ENCODE assay signal across 16 mouse cellular contexts in genomic region chr2:44103321-44103720, GRCm38 (mm10).
DNase-seq lines count a peak whose midpoint lies in the region; ATAC-seq and TF ChIP-seq lines count a peak whose summit lies in the region.
"Had no signal": no experiment of that assay in that cellular context is flagged by ENCODE, and none has a peak within 500 bp of the region (broad histone marks: within the 10 kb centered on the region; RNA-seq: fewer than 3 reads in every experiment).

No protein-coding gene starts in this region.

- H3K36me3 ChIP-seq in lung, embryonic 16.5 days (ENCODE audit: control insufficient read depth, insufficient read depth, low read length): no peaks in the 10 kb centered on the region
- H3K36me3 ChIP-seq: forebrain, embryonic 15.5 days; heart, embryonic 13.5 days; hindbrain, embryonic 12.5 days; limb, embryonic 12.5 days; midbrain, embryonic 13.5 days had no signal

- intact Hi-C loops in heart, postnatal 10 days (cut with DNase I): no loop called here

- 0 out of 2 replicates have a peak overlapping the region, but pooled peaks have one; percentile 6 for H3K4me2 ChIP-seq in lung, embryonic 16.5 days (ENCODE audit: low read depth, low read length)
- H3K4me2 ChIP-seq: forebrain, embryonic 15.5 days; heart, embryonic 13.5 days; hindbrain, embryonic 12.5 days; limb, embryonic 12.5 days; midbrain, embryonic 13.5 days had no signal

- no peaks in the 10 kb centered on the region for H3K27me3 ChIP-seq in lung, embryonic 16.5 days (ENCODE audit: control insufficient read depth, insufficient read depth, low read depth, low read length)
- H3K27me3 ChIP-seq: forebrain, embryonic 15.5 days; heart, embryonic 13.5 days; hindbrain, embryonic 12.5 days; limb, embryonic 12.5 days; midbrain, embryonic 13.5 days had no signal

- H3K9me3 ChIP-seq in lung, embryonic 16.5 days (ENCODE audit: control insufficient read depth, low read length): no peaks in the 10 kb centered on the region
- H3K9me3 ChIP-seq: forebrain, embryonic 15.5 days; heart, embryonic 13.5 days; hindbrain, embryonic 12.5 days; limb, embryonic 12.5 days; midbrain, embryonic 13.5 days had no signal

- ATAC-seq in lung, embryonic 16.5 days (ENCODE audit: low read depth): no peak
- ATAC-seq in granulocyte monocyte progenitor cell, adult 5-6 weeks (replicated peaks; ENCODE audit: poor library complexity, severe bottlenecking): no peak
- ATAC-seq: forebrain, embryonic 15.5 days; liver, postnatal 0 days; midbrain, embryonic 13.5 days had no signal

- TF ChIP-seq CTCF in lung, adult 2 months (IDR thresholded peaks at IDR 0.05; ENCODE audit: insufficient read depth, low read length): no peak

- H3K9ac ChIP-seq in lung, embryonic 16.5 days (ENCODE audit: low read length): peak overlapping the region; percentile 15; the same call in 1 of the 2 replicates
- H3K9ac ChIP-seq: forebrain, embryonic 15.5 days; heart, embryonic 13.5 days; hindbrain, embryonic 12.5 days; limb, embryonic 12.5 days; liver, postnatal 0 days; midbrain, embryonic 13.5 days had no signal

- no peak for TF ChIP-seq POLR2A in lung, adult 2 months (IDR thresholded peaks at IDR 0.05; ENCODE audit: borderline replicate concordance, extremely low read depth, low read depth, low read length)

- peak overlapping the region; percentile 80 for H3K27ac ChIP-seq in lung, embryonic 16.5 days (ENCODE audit: low read length)
- H3K27ac ChIP-seq: forebrain, embryonic 15.5 days; hindbrain, embryonic 12.5 days; limb, embryonic 12.5 days; midbrain, embryonic 13.5 days had no signal

- WGBS in lung, embryonic 16.5 days: 68% methylated on average over 8 of the region's 8 CpGs
- WGBS in lung, adult 2 months: 66% methylated on average over 8 of the region's 8 CpGs

- peaks cover 11% of the 10 kb centered on the region for H3K4me1 ChIP-seq in lung, embryonic 16.5 days (replicated peaks; ENCODE audit: control insufficient read depth, insufficient read depth, low read length)
- H3K4me1 ChIP-seq in lung, adult 2 months (ENCODE audit: control insufficient read depth, insufficient read depth, low read length): no peaks in the 10 kb centered on the region; the same call in 1 of the 2 replicates

- peak; percentile 21 to 29 for DNase-seq in heart, postnatal 10 days
- DNase-seq in heart, adult 8-10 months (ENCODE audit: low spot score): no peak
- no peak for DNase-seq in lung, adult 2 months
- DNase-seq in gastrocnemius, postnatal 25 days: peak; percentile 52
- DNase-seq in B cell, adult 2 months: no peak
- DNase-seq: cerebellum, adult 8-10 months; liver, postnatal 0 days had no signal

- no peak overlapping the region for H3K4me3 ChIP-seq in lung, embryonic 16.5 days (ENCODE audit: low read length)
- H3K4me3 ChIP-seq in lung, adult 2 months (replicated peaks; ENCODE audit: extremely low read depth, low read depth, low read length): no peak overlapping the region
- H3K4me3 ChIP-seq: forebrain, embryonic 15.5 days; heart, embryonic 13.5 days; hindbrain, embryonic 12.5 days; layer of hippocampus, adult 2 months; limb, embryonic 12.5 days; midbrain, embryonic 13.5 days; myocyte had no signal

Comparison
In these comparisons a context has a peak if more than half of its experiments do, and no peak if none do; other contexts are left out.
1. DNase-seq: peak in heart, postnatal 10 days (2 of 2) and gastrocnemius, postnatal 25 days (single experiment); none in heart, adult 8-10 months (single experiment), lung, adult 2 months (single experiment) and B cell, adult 2 months (0 of 2).